Mouse (Mus musculus): ENCODE results near the gene Atp2a1. TPM values are rescaled to one million over a fixed set of nuclear protein-coding genes. Genes with fewer than 3 reads are reported as not detected.

Atp2a1 gene
- total RNA-seq, 2 experiments from 2014 or later, result 0.20 TPM; not detected in 1

Other genes with a start within 250 kb of the Atp2a1 start
- 100 to 1,000 TPM; 142 to 147 TPM for gene Sbk1, start 190.5 kb downstream of the Atp2a1 start, total RNA-seq (2021)
- gene Lat, start 93.5 kb downstream of the Atp2a1 start, total RNA-seq (2021), result 1 to 10 TPM in 1 of 2 experiments, under 1 TPM in 1; 0.64 to 1.6 TPM
- 10 to 100 TPM; 85.2 to 89.0 TPM for gene Spns1, start 85.7 kb downstream of the Atp2a1 start, total RNA-seq (2021)
- gene Nfatc2ip, start 66.4 kb downstream of the Atp2a1 start, total RNA-seq (2021), result 1 to 10 TPM; 8.0 to 8.2 TPM
- gene Cd19, start 48.2 kb downstream of the Atp2a1 start, total RNA-seq (2021), result not detected
- gene Rabep2, start 34.3 kb downstream of the Atp2a1 start, total RNA-seq (2021), result 1 to 10 TPM; 8.7 to 8.8 TPM
- 10 to 100 TPM; 68.3 to 68.6 TPM for gene Sh2b1, start 12.3 kb upstream of the Atp2a1 start, total RNA-seq (2021)
- gene Tufm, start 24.3 kb upstream of the Atp2a1 start, total RNA-seq (2021), result 100 to 1,000 TPM in 1 of 2 experiments, 10 to 100 TPM in 1; 81.6 to 103 TPM
- 100 to 1,000 TPM; 123 to 125 TPM for gene Atxn2l, start 40.3 kb upstream of the Atp2a1 start, total RNA-seq (2021)
- 100 to 1,000 TPM; 194 to 195 TPM for gene Eif3c, start 103.3 kb upstream of the Atp2a1 start, total RNA-seq (2021)
- 1 to 10 TPM in 1 of 2 experiments, under 1 TPM in 1; 0.97 to 1.1 TPM for gene Apobr, start 121.8 kb upstream of the Atp2a1 start, total RNA-seq (2021)
- 10 to 100 TPM; 21.2 to 22.1 TPM for gene Cln3, start 122.7 kb upstream of the Atp2a1 start, total RNA-seq (2021)
- not detected for gene Il27, start 131.8 kb upstream of the Atp2a1 start, total RNA-seq (2021)
- 1 to 10 TPM; 8.7 to 8.9 TPM for gene Nupr1, start 167.8 kb upstream of the Atp2a1 start, total RNA-seq (2021)
- gene Sgf29, start 186.2 kb upstream of the Atp2a1 start, total RNA-seq (2021), result 10 to 100 TPM; 32.8 to 42.3 TPM
- 1 to 10 TPM; 2.7 to 8.2 TPM for gene Sult1a1, start 213.3 kb upstream of the Atp2a1 start, total RNA-seq (2021)
- gene Bola2, start 232.3 kb upstream of the Atp2a1 start, total RNA-seq (2021), result 100 to 1,000 TPM; 118 to 124 TPM
- 10 to 100 TPM; 21.6 to 22.5 TPM for gene Slx1b, start 232.7 kb upstream of the Atp2a1 start, total RNA-seq (2021)
- gene Coro1a, start 244.7 kb upstream of the Atp2a1 start, total RNA-seq (2021), result 100 to 1,000 TPM; 178 to 199 TPM

Data from left cerebral cortex, postnatal 10 days (tissue).